Mouse (Mus musculus) embryonic facial prominence, embryonic 15.5 days (tissue): ENCODE measurements around the gene Jmjd6. TPM values are rescaled to one million over a fixed set of nuclear protein-coding genes. Genes with fewer than 3 reads are reported as not detected.
A peak's percentile ranks its signal among the peaks of the same experiment; 100 is the strongest.
"Not testable (repeated sequence)": the region's sequence is repeated elsewhere in the genome, so short reads cannot be mapped to it uniquely, and the experiment has no call there.

Experiments used
- ATAC-seq: fragments of 200-750 bp; cut with Nextera tagmentation; 2 replicates; pipeline ENCODE4 v1.8.0; 2017; ENCODE audit warnings: low read depth, moderate TSS enrichment; ENCODE audit not compliant: insufficient number of reproducible peaks, low FRiP score, low TSS enrichment
- H3K27ac ChIP-seq: fragments of 300-500 bp; sonication (generic); replicated peaks from 2 replicates; pipeline ENCODE4 v1.5.1; 2015; ENCODE audit warnings: mild to moderate bottlenecking, inconsistent platforms
- H3K27me3 ChIP-seq: fragments of 300-500 bp; sonication (generic); 2 replicates; pipeline ENCODE4 v1.6.1; 2015; ENCODE audit warnings: inconsistent platforms
- H3K36me3 ChIP-seq: fragments of 300-500 bp; sonication (generic); 2 replicates; pipeline ENCODE4 v1.6.1; 2015; ENCODE audit warnings: mild to moderate bottlenecking, inconsistent platforms
- H3K4me1 ChIP-seq: fragments of 300-500 bp; sonication (generic); 2 replicates; pipeline ENCODE4 v1.6.1; 2015; ENCODE audit warnings: inconsistent platforms
- H3K4me2 ChIP-seq: fragments of 300-500 bp; sonication (generic); replicated peaks from 2 replicates; pipeline ENCODE4 v1.6.1; 2015; ENCODE audit warnings: mild to moderate bottlenecking, inconsistent platforms
- H3K4me3 ChIP-seq: fragments of 300-500 bp; sonication (generic); replicated peaks from 2 replicates; pipeline ENCODE4 v1.5.1; 2015; ENCODE audit warnings: mild to moderate bottlenecking, inconsistent platforms
- H3K9ac ChIP-seq: fragments of 300-500 bp; sonication (generic); 2 replicates; pipeline ENCODE4 v1.6.1; 2015; ENCODE audit warnings: inconsistent platforms
- H3K9me3 ChIP-seq: fragments of 300-500 bp; sonication (generic); replicated peaks from 2 replicates; pipeline ENCODE4 v1.6.1; 2016; ENCODE audit warnings: inconsistent platforms
- WGBS: fragments of 180-500 bp; shearing (Covaris S2); methylation state at CpG from one replicate; pipeline ENCODE4 v1.1.7; 2015; 5-methylcytosine and 5-hydroxymethylcytosine counted together
- polyA plus RNA-seq: library from polyadenylated mRNA; unstranded; fragments of >200 nt; fragmentation: Nextera tagmentation; extraction: Ambion mirVana; gene quantifications from 2 replicates; pipeline ENCODE4 v1.2.1, GENCODE M21; 2015

Jmjd6 gene
- polyA plus RNA-seq, 1 experiment from 2014 or later, result 74.1 TPM

DNA sequence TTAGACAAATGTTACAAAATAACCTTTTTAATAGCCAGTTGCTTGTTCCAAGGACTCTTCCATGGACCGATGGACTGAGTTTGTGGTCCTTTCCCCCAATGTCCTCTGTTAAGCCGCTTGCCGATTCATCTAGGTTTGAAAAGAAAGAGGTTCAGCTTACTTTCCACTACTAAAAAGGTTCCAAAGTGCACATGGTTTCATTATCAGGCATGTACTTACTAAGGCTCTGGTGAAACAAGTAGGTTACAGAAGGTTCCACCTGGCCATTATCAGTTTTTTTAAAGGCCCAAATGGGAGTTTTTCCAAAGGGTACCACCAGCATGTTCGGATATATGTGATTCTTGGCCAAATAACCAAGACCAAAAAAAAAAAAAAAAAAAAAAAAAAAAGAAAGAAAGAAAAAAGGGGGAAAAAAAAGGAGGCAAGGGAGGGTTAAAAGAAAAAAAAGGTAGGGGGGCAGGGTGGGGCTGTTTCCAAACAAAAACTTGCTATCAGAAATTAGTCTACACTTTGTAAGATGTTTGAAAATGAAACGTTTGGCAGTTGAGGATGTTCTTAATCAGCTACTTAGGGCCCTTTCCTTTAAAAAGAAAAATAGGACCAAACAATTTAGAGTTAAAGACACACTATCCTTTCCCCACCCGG, 7.7 kb upstream of the Jmjd6 start:
- Histone ChIP-seq H3K9ac (peak overlapping the region; percentile 90), H3K9me3 (no peaks in the 10 kb centered on the region), H3K4me3 (peak overlapping the region; percentile 98), H3K27ac (peak overlapping the region; percentile 100; the same call in 1 of the 2 replicates), H3K4me1 (peaks cover 27% of the 10 kb centered on the region), H3K27me3 (no peaks in the 10 kb centered on the region), H3K4me2 (peak overlapping the region; percentile 79), H3K36me3 (peaks cover 27% of the 10 kb centered on the region)
- no peak for ATAC-seq
- whole genome bisulfite sequencing, result 24% methylated on average over 6 of the region's 6 CpGs

DNA sequence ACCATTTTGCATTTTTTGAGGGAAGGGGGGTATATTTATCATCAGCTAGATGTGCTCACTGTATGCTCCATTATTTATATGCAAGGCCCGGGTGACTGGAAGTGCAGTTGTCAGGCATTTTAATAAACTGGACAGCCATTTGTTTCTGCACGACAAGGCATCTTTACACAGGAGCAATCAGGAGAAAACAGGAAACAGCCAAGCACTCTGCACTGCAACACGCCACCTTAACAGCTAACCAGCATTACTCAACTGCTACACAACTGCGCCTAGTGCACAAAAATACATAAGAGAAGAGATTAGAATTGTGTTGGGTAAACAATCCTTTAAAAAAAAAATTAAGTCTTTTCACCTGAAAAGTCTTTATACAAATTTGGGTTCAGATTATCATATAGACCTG, 6.8 kb upstream of the Jmjd6 start:
- 0 out of 2 replicates have a peak overlapping the region, but pooled peaks have one; percentile 9 for H3K4me3 ChIP-seq
- peaks cover 25% of the 10 kb centered on the region for H3K4me1 ChIP-seq
- H3K36me3 ChIP-seq, result peaks cover 24% of the 10 kb centered on the region
- no peak overlapping the region for H3K27ac ChIP-seq
- H3K4me2 ChIP-seq, result peak overlapping the region; percentile 79
- H3K9me3 ChIP-seq, result no peaks in the 10 kb centered on the region
- no peak for ATAC-seq
- no peak overlapping the region for H3K9ac ChIP-seq
- H3K27me3 ChIP-seq, result no peaks in the 10 kb centered on the region
- 51% methylated on average over 4 of the region's 4 CpGs for WGBS

DNA sequence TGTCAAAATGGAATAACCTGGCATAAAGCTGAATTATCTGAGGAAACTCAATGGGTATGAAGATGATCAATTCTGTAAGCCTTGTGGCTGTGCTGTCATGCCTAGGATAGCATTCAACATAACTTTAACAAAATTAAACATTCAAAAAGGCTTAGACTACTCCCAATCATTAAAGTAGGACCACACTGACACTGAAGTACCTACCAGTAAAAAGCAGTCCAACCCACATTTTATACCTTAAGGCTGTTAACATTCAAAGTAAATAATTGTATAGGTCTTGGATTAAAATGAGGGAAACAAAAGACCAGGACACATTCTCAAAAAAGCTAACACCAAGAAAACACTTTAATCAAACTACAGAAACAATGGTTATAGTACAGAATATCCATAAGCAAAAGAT, 6.3 kb upstream of the Jmjd6 start:
- Histone ChIP-seq H3K4me2 (no peak overlapping the region), H3K27ac (no peak overlapping the region), H3K27me3 (no peaks in the 10 kb centered on the region), H3K4me3 (no peak overlapping the region), H3K9ac (no peak overlapping the region), H3K36me3 (peaks cover 24% of the 10 kb centered on the region), H3K9me3 (no peaks in the 10 kb centered on the region), H3K4me1 (peaks cover 21% of the 10 kb centered on the region)
- ATAC-seq, result no peak

DNA sequence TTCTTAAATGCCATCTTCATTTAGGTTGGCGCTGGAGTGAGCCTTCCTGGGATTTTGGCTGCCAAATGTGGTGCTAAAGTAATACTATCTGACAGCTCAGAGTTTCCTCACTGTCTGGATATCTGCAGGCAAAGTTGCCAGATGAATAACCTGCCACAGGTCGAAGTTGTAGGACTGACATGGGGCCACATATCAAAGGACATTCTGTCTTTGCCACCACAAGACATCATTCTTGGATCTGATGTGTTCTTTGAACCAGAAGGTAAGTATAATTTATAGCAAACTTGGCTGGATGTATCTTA, 5.6 kb upstream of the Jmjd6 start:
- Histone ChIP-seq H3K4me1 (peaks cover 25% of the 10 kb centered on the region), H3K36me3 (peaks cover 24% of the 10 kb centered on the region)
- not testable (repeated sequence) for H3K4me3 ChIP-seq, H3K9ac ChIP-seq, H3K4me2 ChIP-seq, H3K27me3 ChIP-seq, H3K27ac ChIP-seq, ATAC-seq, H3K9me3 ChIP-seq
- WGBS, result 67% methylated on average over 2 of the region's 2 CpGs

DNA sequence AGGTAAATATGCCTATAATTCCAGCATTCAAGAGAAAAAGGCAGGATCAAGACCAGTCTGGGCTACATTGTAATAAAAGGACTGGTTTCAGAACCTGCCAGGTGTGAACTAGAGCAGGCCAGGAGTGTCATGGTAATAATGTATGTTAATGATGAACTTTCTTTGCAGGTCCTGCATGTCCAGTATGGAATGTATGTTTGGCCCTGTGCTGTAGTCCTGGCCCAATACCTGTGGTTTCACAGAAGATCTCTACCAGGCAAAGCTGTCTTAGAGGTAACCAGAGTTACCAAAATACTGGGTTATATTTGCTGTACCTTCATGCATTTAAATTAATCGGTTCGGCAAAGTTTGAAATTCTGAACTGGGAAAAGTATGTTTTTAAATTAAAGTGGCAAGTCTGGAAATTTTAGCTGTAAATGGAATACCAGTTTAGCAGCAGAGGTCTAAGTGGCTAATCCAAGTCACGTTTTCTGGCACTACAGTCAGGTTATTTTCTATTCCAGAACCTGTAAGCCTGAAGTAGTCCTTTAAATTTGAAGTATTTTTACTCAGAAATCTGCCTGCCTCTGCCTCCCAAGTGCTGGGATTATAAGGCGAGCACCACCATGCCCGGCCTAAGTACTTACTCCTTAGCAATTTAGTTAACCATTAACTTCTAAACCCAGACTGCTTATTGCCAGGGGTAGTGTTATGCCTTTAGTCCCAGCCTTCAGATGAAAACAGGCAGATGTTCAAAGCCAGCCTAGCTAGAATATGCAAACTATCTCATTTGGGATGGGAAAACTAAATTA, 5.0 kb upstream of the Jmjd6 start:
- 0 out of 2 replicates have a peak overlapping the region, but pooled peaks have one; percentile 28 for H3K27ac ChIP-seq
- peaks cover 24% of the 10 kb centered on the region for H3K36me3 ChIP-seq
- no peaks in the 10 kb centered on the region for H3K9me3 ChIP-seq
- H3K4me2 ChIP-seq, result no peak overlapping the region
- no peaks in the 10 kb centered on the region for H3K27me3 ChIP-seq
- ATAC-seq, result no peak
- no peak overlapping the region for H3K9ac ChIP-seq
- no peak overlapping the region for H3K4me3 ChIP-seq
- WGBS, result 72% methylated on average over 5 of the region's 5 CpGs
- peaks cover 26% of the 10 kb centered on the region for H3K4me1 ChIP-seq

DNA sequence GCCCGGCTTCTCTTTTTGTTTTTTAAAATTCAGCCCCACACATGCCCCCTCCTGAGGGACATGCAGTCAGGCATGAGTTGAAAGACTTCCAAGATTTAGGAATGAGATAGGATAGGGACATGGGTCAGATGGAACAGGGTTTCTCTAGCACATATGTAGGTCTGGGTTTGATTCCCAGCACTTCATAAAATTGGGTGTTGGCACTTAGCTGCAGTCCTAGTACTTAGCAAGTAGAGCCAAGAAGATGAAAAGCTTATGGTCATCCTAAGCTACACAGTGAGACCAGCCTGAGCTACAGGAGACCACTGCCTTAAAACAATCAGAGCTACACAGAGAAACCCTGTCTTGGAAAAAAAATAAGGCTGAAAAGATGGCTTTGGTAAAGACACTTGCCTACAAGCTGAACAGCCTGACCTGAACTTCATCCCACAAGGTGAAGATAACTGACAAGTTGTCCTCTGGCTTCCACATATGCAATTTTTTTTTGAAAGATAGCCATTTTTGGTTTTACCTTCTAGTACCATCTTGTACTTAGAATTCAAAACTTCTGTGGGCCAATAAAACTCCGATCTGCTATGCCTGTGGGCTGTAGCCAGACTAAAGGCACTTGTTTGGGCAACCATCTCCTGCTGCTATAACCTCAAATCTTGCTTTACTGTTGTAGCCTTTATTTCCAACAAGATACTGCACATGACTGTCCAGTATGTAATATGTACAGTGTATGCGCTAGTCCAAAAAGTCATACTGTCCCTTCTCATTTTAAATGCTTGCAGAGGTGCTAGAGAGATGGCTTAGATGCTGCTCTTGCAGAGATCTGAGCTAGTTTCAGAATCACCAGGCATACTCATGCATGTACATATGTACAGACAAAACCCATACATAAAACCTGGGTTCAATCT, 4.2 kb upstream of the Jmjd6 start:
- no peak overlapping the region for H3K4me3 ChIP-seq
- H3K9me3 ChIP-seq, result no peaks in the 10 kb centered on the region
- no peak overlapping the region for H3K9ac ChIP-seq
- no peak overlapping the region for H3K4me2 ChIP-seq
- ATAC-seq, result no peak
- peaks cover 24% of the 10 kb centered on the region for H3K36me3 ChIP-seq
- 84% methylated on average over 3 of the region's 3 CpGs for WGBS
- H3K4me1 ChIP-seq, result peaks cover 26% of the 10 kb centered on the region
- H3K27ac ChIP-seq, result peak overlapping the region; percentile 13
- no peaks in the 10 kb centered on the region for H3K27me3 ChIP-seq

DNA sequence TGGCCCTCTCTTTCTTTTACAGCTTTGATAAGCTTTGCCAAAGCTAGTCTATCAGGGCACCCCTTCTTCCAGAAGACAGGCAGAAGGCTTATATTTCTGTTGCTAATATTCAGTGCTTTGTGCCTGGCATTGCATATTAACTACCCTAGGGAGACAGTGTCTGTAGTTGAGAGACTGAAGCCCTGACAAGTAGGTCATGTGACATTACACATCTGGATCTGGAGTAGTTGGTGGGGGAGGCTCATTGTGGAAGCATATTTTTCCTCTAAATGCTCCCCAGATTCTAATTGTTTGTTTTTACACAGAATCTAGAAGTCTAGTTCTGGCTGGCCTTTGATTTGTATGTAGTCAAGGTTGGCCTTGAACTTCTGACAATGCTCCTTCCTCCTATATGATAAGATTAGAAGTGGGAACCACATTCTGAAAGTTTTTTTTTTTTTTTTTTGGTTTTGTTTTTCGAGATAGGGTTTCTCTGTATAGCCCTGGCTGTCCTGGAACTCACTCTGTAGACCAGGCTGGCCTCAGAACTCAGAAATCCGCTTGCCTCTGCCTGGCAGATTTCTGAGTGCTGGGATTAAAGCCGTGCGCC, 3.4 kb upstream of the Jmjd6 start:
- WGBS, result 74% methylated on average over 4 of the region's 4 CpGs
- ATAC-seq, result no peak
- Histone ChIP-seq H3K27ac (peak overlapping the region; percentile 13), H3K9me3 (no peaks in the 10 kb centered on the region), H3K4me3 (no peak overlapping the region), H3K27me3 (no peaks in the 10 kb centered on the region), H3K4me1 (peaks cover 27% of the 10 kb centered on the region), H3K9ac (no peak overlapping the region), H3K4me2 (no peak overlapping the region), H3K36me3 (peaks cover 24% of the 10 kb centered on the region)

DNA sequence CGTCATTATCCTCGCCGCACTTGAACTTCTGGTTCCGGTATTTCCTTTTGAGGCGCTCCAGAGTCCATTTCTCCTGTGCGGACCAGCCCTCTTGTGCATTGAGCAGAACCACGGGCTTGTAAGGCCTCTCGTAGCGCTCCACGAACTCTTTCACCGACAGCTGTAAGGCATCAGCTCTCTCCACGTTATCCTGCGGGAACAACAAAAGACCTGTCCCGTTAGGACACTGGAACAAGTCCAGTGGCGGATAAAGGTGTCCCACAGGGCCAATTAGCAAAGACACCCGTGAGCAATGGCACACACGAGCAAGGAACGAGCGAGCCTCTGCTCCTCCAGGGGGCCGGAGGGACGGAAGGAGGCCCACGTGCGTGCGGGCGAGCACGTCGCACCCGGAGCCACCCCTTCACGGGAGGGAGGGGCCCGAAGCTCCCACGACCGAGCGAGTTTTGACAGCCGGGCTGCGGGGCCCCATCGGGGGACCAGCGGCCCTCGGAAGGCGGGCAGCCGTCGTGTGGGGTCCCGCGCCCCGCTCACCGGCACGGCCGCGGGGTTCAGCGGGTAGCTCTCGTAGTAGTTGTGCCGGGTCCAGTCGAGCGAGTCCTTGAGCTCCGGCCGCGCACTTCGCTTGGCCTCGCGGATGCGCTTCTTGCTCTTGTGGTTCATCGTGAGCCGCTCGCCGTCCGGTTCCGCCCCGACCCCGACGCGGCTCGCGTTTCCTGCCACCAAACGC, 553 bp downstream of the Jmjd6 start:
- Histone ChIP-seq H3K9me3 (no peaks in the 10 kb centered on the region), H3K4me1 (peaks cover 51% of the 10 kb centered on the region), H3K4me2 (peak overlapping the region; percentile 71), H3K9ac (peak overlapping the region; percentile 71), H3K27ac (peak overlapping the region; percentile 97), H3K36me3 (peaks cover 37% of the 10 kb centered on the region), H3K4me3 (peak overlapping the region; percentile 73), H3K27me3 (no peaks in the 10 kb centered on the region)
- peak; percentile 71 for ATAC-seq
- under 1% methylated on average over 73 of the region's 73 CpGs for WGBS

DNA sequence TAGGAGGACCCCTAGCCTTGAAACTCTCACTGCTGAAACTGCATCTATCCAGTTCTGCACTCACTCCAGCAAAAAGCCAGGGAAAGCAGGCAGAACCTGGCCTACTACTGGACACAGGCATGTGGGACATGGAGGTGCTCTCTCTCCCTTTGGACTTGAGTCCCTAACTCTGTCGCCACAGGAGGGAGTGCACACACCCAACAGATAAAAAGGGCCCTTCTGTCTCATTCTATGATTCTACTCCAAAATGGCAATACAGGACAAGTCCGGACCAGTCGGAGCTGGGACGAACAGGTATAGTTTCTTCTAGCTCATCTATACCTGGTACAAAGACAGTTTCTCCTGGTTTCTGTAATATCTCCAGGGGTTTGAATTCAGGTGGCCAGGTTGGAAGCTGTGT, 2.5 kb downstream of the Jmjd6 start:
- Histone ChIP-seq H3K4me1 (peaks cover 44% of the 10 kb centered on the region), H3K4me2 (peak overlapping the region; percentile 71), H3K27ac (no peak overlapping the region), H3K27me3 (no peaks in the 10 kb centered on the region), H3K9me3 (no peaks in the 10 kb centered on the region), H3K36me3 (peaks cover 52% of the 10 kb centered on the region), H3K4me3 (peak overlapping the region; percentile 73), H3K9ac (no peak overlapping the region; the same call in 1 of the 2 replicates)
- ATAC-seq, result no peak
- WGBS, result 67% methylated on average over 4 of the region's 4 CpGs

DNA sequence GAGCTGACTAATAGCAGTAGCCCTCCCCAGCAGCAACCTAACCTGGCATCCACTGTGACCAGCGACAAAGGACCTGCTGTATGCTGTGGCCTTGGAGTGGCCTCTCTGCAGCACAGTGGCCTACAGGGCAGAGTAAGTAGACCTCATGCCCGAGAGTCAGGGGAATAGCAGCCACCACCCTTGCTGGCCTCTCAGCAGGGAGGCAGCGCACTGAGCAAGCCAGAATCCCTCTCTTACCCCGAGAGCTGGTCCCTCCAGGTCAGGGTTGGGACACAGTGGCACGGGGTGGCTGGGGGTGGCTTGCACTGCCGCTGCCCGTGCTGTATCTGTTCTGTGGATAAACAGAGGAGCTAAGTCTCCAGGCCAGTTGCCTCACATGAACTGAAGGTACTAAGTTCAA, 3.6 kb downstream of the Jmjd6 start:
- Histone ChIP-seq H3K4me1 (peaks cover 43% of the 10 kb centered on the region), H3K9ac (no peak overlapping the region), H3K36me3 (peaks cover 64% of the 10 kb centered on the region), H3K4me2 (0 out of 2 replicates have a peak overlapping the region, but pooled peaks have one; percentile 15), H3K9me3 (no peaks in the 10 kb centered on the region), H3K27me3 (no peaks in the 10 kb centered on the region), H3K4me3 (no peak overlapping the region), H3K27ac (no peak overlapping the region)
- 75% methylated on average over 7 of the region's 7 CpGs for WGBS
- no peak for ATAC-seq
